Mouse (Mus musculus) heart, postnatal 36 days (tissue): ENCODE results near the gene Boll. TPM values are rescaled to one million over a fixed set of nuclear protein-coding genes. Genes with fewer than 3 reads are reported as not detected.
"Not testable (repeated sequence)": the region's sequence is repeated elsewhere in the genome, so short reads cannot be mapped to it uniquely, and the experiment has no call there.

Experiments used
- DNase-seq, 2 experiments: peaks; one replicate each; pipeline ENCODE4 v3.0.0; 2021 to 2022
- intact Hi-C: fragments of 180-260 bp; cut with DNase I; formaldehyde crosslinking; loops from one replicate; pipeline ENCODE4 v1.15.1; 2025
- total RNA-seq, 2 experiments: library from RNA; stranded (reverse); gene quantifications; 2 replicates each; pipeline ENCODE4 v1.2.3; 2021

The Boll gene
- not detected for total RNA-seq

GRCm38 (mm10) chr1:55363044-55363565 lies at the start of gene Boll:
Gene Boll, minus strand, starts transcription at chr1:55363469.
- peak; percentile 71 to 75 for DNase-seq
- intact Hi-C loops: loop anchor here (5.0 kb wide), 2 partner anchors 121 to 171 kb away; no protein-coding TSS in a partner anchor

- DNase-seq: no peak
- intact Hi-C loops: no loop called here
These were observed 49.3 kb upstream of the Boll start for GRCm38 (mm10) chr1:55412569-55412968.

GRCm38 (mm10) chr1:55411079-55411478 lies 47.8 kb upstream of the Boll start:
- DNase-seq: no peak
- intact Hi-C loops: no loop called here

GRCm38 (mm10) chr1:55410670-55411069 lies 47.4 kb upstream of the Boll start:
- intact Hi-C loops: no loop called here
- DNase-seq: no peak

GRCm38 (mm10) chr1:55406531-55407375 lies 43.5 kb upstream of the Boll start:
- intact Hi-C loops: loop anchor here (5.0 to 10.0 kb wide), 4 partner anchors 86 to 178 kb away; no protein-coding TSS in a partner anchor
- peak; percentile 19 to 26 for DNase-seq

- intact Hi-C loops: loop anchor here (5.0 to 10.0 kb wide), 4 partner anchors 86 to 179 kb away; no protein-coding TSS in a partner anchor
- DNase-seq: peak; percentile 74 to 87
These were observed 42.7 kb upstream of the Boll start for GRCm38 (mm10) chr1:55406023-55406413.

- intact Hi-C loops: loop anchor here (1.0 to 10.0 kb wide), 5 partner anchors 87 to 350 kb away; no protein-coding TSS in a partner anchor
- peak; percentile 90 to 91 for DNase-seq
These were observed 42.2 kb upstream of the Boll start, which contains the start of gene Plcl1 for GRCm38 (mm10) chr1:55405272-55406022. Gene Plcl1, plus strand, starts transcription at chr1:55405921.

GRCm38 (mm10) chr1:55404439-55404838 lies 41.2 kb upstream of the Boll start:
- intact Hi-C loops: loop anchor here (1.0 to 10.0 kb wide), 4 partner anchors 180 to 470 kb away; no protein-coding TSS in a partner anchor
- peak; percentile 51 to 58 for DNase-seq

- no peak for DNase-seq
- intact Hi-C loops: loop anchor here (10.0 kb wide), 1 partner anchor 185 kb away; no protein-coding TSS in a partner anchor
These were observed 36.6 kb upstream of the Boll start for GRCm38 (mm10) chr1:55399891-55400290.

- peak; percentile 74 to 82 for DNase-seq
- intact Hi-C loops: loop anchor here (2.0 to 5.0 kb wide), 3 partner anchors 81 to 192 kb away; no protein-coding TSS in a partner anchor
These were observed 20.0 kb upstream of the Boll start for GRCm38 (mm10) chr1:55383114-55383773.

- intact Hi-C loops: loop anchor here (5.0 kb wide), 1 partner anchor 78 kb away; no protein-coding TSS in a partner anchor
These were observed 17.3 kb upstream of the Boll start for GRCm38 (mm10) chr1:55380527-55380926.

GRCm38 (mm10) chr1:55372626-55373025 lies 9.4 kb upstream of the Boll start:
- intact Hi-C loops: no loop called here
- DNase-seq: no peak

More at GRCm38 (mm10) chr1:55380527-55380926, 17.3 kb upstream of the Boll start:
- no peak for DNase-seq

GRCm38 (mm10) chr1:55363586-55363985 lies 317 bp upstream of the Boll start:
- DNase-seq: peak in 1 of 2 experiments; percentile 21
- intact Hi-C loops: loop anchor here (5.0 kb wide), 2 partner anchors 121 to 171 kb away; no protein-coding TSS in a partner anchor

GRCm38 (mm10) chr1:55362634-55363033 lies 635 bp downstream of the Boll start:
- DNase-seq: no peak
- intact Hi-C loops: loop anchor here (5.0 kb wide), 2 partner anchors 120 to 170 kb away; no protein-coding TSS in a partner anchor

GRCm38 (mm10) chr1:55351914-55352313 lies 11.4 kb downstream of the Boll start:
- intact Hi-C loops, DNase-seq: not testable (repeated sequence)

- intact Hi-C loops, DNase-seq: not testable (repeated sequence)
These were observed 37.8 kb downstream of the Boll start for GRCm38 (mm10) chr1:55325496-55325895.

- no peak for DNase-seq
- intact Hi-C loops: loop anchor here (5.0 kb wide), 2 partner anchors 81 to 571 kb away; no protein-coding TSS in a partner anchor
These were observed 62.2 kb downstream of the Boll start for GRCm38 (mm10) chr1:55301077-55301476.

GRCm38 (mm10) chr1:55279081-55279480 lies 84.2 kb downstream of the Boll start:
- intact Hi-C loops: no loop called here
- no peak for DNase-seq

- DNase-seq: no peak
These were observed 97.8 kb downstream of the Boll start for GRCm38 (mm10) chr1:55265447-55265846.

GRCm38 (mm10) chr1:55264385-55264784 lies 98.9 kb downstream of the Boll start:
- no peak for DNase-seq
- intact Hi-C loops: no loop called here

More at GRCm38 (mm10) chr1:55265447-55265846, 97.8 kb downstream of the Boll start:
- intact Hi-C loops: no loop called here
